Mouse (Mus musculus) C2C12 (cell line): ENCODE measurements at regions not wholly inside any gene's neighbourhood (a gene's known extent, or its start where the extent isn't known, plus 50 kb on each side); places are given as distances from the start of the nearest gene placed in this dataset.

Source experiments
- H3K27me3 ChIP-seq: one replicate; pipeline ENCODE4 v1.6.1; 2011; ENCODE audit not compliant: control insufficient read depth, insufficient read depth, insufficient read length
- H3K36me3 ChIP-seq: one replicate; pipeline ENCODE4 v1.6.1; 2011; ENCODE audit not compliant: control insufficient read depth, insufficient read depth
- H3K4me3 ChIP-seq: one replicate; pipeline ENCODE4 v1.5.1; 2011; ENCODE audit warnings: mild to moderate bottlenecking, control low read depth; ENCODE audit not compliant: poor library complexity, insufficient read depth, severe bottlenecking
- H3K79me2 ChIP-seq: one replicate; pipeline ENCODE4 v1.6.1; 2011; ENCODE audit not compliant: control insufficient read depth, insufficient read depth
- H3K79me3 ChIP-seq: one replicate; pipeline ENCODE4 v1.6.1; 2011; ENCODE audit warnings: low read depth, control low read depth
- H3ac ChIP-seq: one replicate; pipeline ENCODE3; 2011; ENCODE audit warnings: low read depth; ENCODE audit not compliant: control insufficient read depth, insufficient read length
- CEBPB ChIP-seq: IDR thresholded peaks from one replicate; pipeline ENCODE4 v1.6.1; 2011; ENCODE audit warnings: low read depth, mild to moderate bottlenecking, control low read depth, moderate library complexity
- CTCF ChIP-seq: IDR thresholded peaks from one replicate; pipeline ENCODE4 v1.5.1; 2011; ENCODE audit not compliant: control insufficient read depth, insufficient read depth, insufficient read length
- FOSL1 ChIP-seq: IDR thresholded peaks from one replicate; pipeline ENCODE4 v1.8.0; 2011; ENCODE audit warnings: mild to moderate bottlenecking, low read length; ENCODE audit not compliant: poor library complexity, insufficient read depth, severe bottlenecking
- MAX ChIP-seq: IDR thresholded peaks from one replicate; pipeline ENCODE4 v1.6.1; 2011; ENCODE audit warnings: mild to moderate bottlenecking, control low read depth
- MYOD1 ChIP-seq: IDR thresholded peaks from one replicate; pipeline ENCODE4 v1.6.1; 2011; ENCODE audit warnings: low read depth; ENCODE audit not compliant: control insufficient read depth, insufficient read length
- MYOG ChIP-seq: IDR thresholded peaks from one replicate; pipeline ENCODE4 v1.6.1; 2011; ENCODE audit not compliant: control insufficient read depth, insufficient read length; ENCODE audit errors: extremely low read depth
- USF1 ChIP-seq: IDR thresholded peaks from one replicate; pipeline ENCODE4 v1.6.1; 2011; ENCODE audit warnings: low read depth, mild to moderate bottlenecking, control low read depth, moderate library complexity

GRCm38 (mm10) chr8:11092348-11092747, 84.1 kb upstream of the Irs2 start:
- no peaks in the 10 kb centered on the region for H3K79me2 ChIP-seq
- H3K4me3 ChIP-seq = no peak overlapping the region
- no peaks in the 10 kb centered on the region for H3K79me3 ChIP-seq
- TF ChIP-seq CTCF (no peak), MAX (no peak), MYOG (no peak), CEBPB (no peak), FOSL1 (no peak), USF1 (no peak), MYOD1 (no peak)
- H3K27me3 ChIP-seq = peaks cover 9% of the 10 kb centered on the region
- no peak overlapping the region for H3ac ChIP-seq
- no peaks in the 10 kb centered on the region for H3K36me3 ChIP-seq

GRCm38 (mm10) chr8:11091675-11092345, 83.6 kb upstream of the Irs2 start:
- Histone ChIP-seq H3K4me3 (no peak overlapping the region), H3K79me2 (no peaks in the 10 kb centered on the region), H3K27me3 (peaks cover 9% of the 10 kb centered on the region), H3K36me3 (no peaks in the 10 kb centered on the region), H3ac (no peak overlapping the region), H3K79me3 (no peaks in the 10 kb centered on the region)
- TF ChIP-seq MAX (no peak), FOSL1 (no peak), USF1 (no peak), CEBPB (no peak), MYOG (no peak), CTCF (no peak), MYOD1 (no peak)

GRCm38 (mm10) chr8:11088946-11089665, 80.8 kb upstream of the Irs2 start:
- H3K36me3 ChIP-seq = no peaks in the 10 kb centered on the region
- no peaks in the 10 kb centered on the region for H3K79me3 ChIP-seq
- no peaks in the 10 kb centered on the region for H3K79me2 ChIP-seq
- no peak overlapping the region for H3ac ChIP-seq
- H3K4me3 ChIP-seq = no peak overlapping the region
- H3K27me3 ChIP-seq = peaks cover 9% of the 10 kb centered on the region
- no peak for TF ChIP-seq MYOG
- TF ChIP-seq MAX = no peak
- TF ChIP-seq CEBPB = no peak
- TF ChIP-seq CTCF = no peak
- TF ChIP-seq FOSL1 = no peak
- no peak for TF ChIP-seq MYOD1
- TF ChIP-seq USF1 = no peak

- Histone ChIP-seq H3K4me3 (no peak overlapping the region), H3ac (no peak overlapping the region), H3K27me3 (peaks cover 5% of the 10 kb centered on the region), H3K79me3 (no peaks in the 10 kb centered on the region), H3K79me2 (no peaks in the 10 kb centered on the region), H3K36me3 (no peaks in the 10 kb centered on the region)
- TF ChIP-seq CTCF (no peak), CEBPB (no peak), USF1 (no peak), MYOD1 (no peak), MYOG (no peak), FOSL1 (no peak), MAX (no peak)
Observed at GRCm38 (mm10) chr8:11085244-11085643, 77.0 kb upstream of the Irs2 start.

- Histone ChIP-seq H3K79me3 (no peaks in the 10 kb centered on the region), H3K79me2 (no peaks in the 10 kb centered on the region), H3K36me3 (no peaks in the 10 kb centered on the region), H3K4me3 (no peak overlapping the region), H3ac (no peak overlapping the region), H3K27me3 (peaks cover under 1% of the 10 kb centered on the region)
- no peak for TF ChIP-seq USF1
- TF ChIP-seq FOSL1 = no peak
- no peak for TF ChIP-seq CTCF
- TF ChIP-seq MYOD1 = no peak
- TF ChIP-seq MYOG = no peak
- no peak for TF ChIP-seq MAX
- no peak for TF ChIP-seq CEBPB
Observed at GRCm38 (mm10) chr8:11084051-11084533, 75.8 kb upstream of the Irs2 start.

- H3K27me3 ChIP-seq = peaks cover 5% of the 10 kb centered on the region
Observed at GRCm38 (mm10) chr8:11080813-11081212, 72.6 kb upstream of the Irs2 start.

More at GRCm38 (mm10) chr8:11080813-11081212, 72.6 kb upstream of the Irs2 start:
- no peak overlapping the region for H3ac ChIP-seq
- H3K36me3 ChIP-seq = no peaks in the 10 kb centered on the region
- H3K79me2 ChIP-seq = no peaks in the 10 kb centered on the region
- no peak for TF ChIP-seq MAX
- no peak for TF ChIP-seq FOSL1
- no peak for TF ChIP-seq CEBPB
- no peak for TF ChIP-seq USF1
- TF ChIP-seq CTCF = no peak
- TF ChIP-seq MYOG = no peak
- TF ChIP-seq MYOD1 = no peak
- no peak overlapping the region for H3K4me3 ChIP-seq
- H3K79me3 ChIP-seq = no peaks in the 10 kb centered on the region
